Mouse (Mus musculus) small intestine, adult 2 months (tissue): ENCODE results near the gene Diaph3.

Source experiments
- CTCF ChIP-seq: fragments of 200-500 bp; IDR thresholded peaks from 2 replicates; pipeline ENCODE4 v1.5.1; 2012; ENCODE audit warnings: low read depth, mild to moderate bottlenecking, control low read depth, inconsistent platforms, low read length, moderate library complexity, mixed read lengths; ENCODE audit not compliant: insufficient replicate concordance, insufficient read length; ENCODE audit errors: extremely low read depth
- POLR2A ChIP-seq: fragments of 200-500 bp; IDR thresholded peaks from 2 replicates; pipeline ENCODE4 v1.6.1; 2012; ENCODE audit warnings: low read depth, mild to moderate bottlenecking, control low read depth, inconsistent platforms, low read length, moderate library complexity

GRCm38 (mm10) chr14:86781553-86782273, 359.3 kb downstream of the Diaph3 start:
- TF ChIP-seq POLR2A (no peak), CTCF (peak; percentile 57; the same call in 1 of the 2 replicates)
